Mouse (Mus musculus): ENCODE results near the gene Adra1d.

Adra1d gene

DNA sequence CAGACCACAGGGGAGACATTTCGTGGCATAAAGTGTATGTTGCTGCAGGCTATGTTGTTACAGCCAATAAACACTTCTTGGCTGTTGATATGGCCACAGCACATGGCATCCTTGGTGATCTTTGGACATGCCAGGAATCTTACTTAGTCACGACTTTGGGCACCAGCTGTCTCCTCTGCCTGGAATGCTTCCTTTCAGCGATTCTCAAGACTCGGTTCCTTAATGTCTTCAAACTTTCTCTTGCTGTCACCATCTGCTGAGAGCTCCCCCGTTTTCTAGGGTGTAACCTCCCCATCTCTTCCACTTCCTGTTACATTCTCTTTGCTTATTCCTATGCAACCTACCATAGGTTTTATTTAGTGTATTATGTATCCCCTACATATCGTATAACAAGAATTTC, 22.3 kb downstream of the Adra1d start:
- DNase-seq (ENCODE audit: low spot score in 2 of 2) = no peak

DNA sequence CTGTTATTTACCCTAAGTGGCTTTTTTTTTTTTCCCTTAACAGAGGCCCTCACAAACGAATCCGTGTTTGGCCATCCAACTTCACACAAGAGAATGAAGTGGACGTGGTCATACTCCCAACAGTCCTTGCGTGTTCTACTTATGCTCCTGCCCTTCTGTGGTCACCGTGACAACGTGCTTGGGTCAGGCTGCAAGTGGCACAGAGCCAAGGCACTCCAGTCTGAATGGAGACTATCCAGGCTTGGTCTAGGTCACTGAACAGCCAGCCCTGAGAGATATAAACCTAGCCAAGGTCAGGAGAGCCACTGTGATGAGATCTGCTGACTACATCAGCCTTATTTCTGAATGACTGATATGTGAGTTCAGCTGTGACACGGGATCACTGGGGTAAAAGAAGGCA, 23.7 kb downstream of the Adra1d start:
- no peak for DNase-seq (ENCODE audit: low spot score in 2 of 2)

DNA sequence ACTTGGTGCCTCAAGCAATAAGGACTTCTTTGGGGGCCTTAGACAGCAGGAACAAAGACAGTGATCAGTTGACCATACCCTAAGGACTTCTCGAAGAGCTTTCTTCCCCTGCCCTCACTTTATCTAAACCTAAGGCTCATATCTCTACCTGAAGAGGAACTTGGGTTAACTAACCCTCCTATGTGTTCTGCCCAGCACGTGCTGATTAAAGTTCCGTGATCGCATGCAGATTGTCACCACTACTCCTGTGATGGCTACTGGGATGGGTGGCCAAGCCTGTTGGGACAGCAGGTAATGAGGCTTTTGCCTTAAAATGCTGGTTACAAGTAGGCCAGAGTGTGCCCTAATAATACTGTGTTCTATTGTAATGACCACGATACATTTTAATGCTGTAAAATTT, 26.9 kb downstream of the Adra1d start:
- DNase-seq (ENCODE audit: low spot score in 2 of 2) = no peak

DNA sequence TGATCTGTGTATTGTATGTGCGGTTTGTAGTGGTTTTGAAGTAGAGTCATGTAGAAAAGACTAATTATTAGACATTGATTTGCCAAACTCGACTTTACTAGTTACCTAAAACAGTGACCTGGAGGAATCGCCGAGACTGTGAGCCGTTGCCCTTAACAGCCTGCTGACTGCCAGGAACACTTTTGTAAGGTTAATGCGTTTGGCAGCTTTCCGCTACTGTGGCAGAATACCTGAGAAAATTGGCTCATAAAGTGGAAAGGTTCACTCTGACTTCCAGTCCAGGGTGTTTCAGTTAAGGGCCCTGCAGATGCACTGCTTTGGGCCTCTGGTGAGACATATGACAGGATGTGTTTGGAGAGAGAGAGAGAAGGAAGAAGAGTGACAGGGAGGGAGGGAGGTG, 30.8 kb downstream of the Adra1d start:
- DNase-seq (ENCODE audit: low spot score in 2 of 2) = no peak

DNA sequence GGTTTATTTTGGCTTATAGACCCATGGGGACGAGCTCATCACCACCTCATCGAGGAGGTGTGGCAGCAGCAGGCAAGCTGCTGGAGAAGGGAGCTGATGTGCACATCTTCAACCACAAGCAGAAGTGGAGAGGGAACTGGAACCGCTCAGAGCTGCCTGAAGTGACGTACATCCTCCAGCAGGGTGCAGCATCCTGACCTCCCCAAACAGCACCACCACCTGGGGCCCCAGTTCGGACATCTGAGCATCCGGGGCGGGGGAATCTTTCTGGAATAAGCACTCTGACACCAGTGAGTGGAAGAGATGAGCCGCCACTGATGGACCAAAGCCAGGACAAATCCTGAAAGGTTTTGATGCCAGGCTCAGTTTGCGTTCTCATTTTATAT, 31.5 kb downstream of the Adra1d start:
- DNase-seq (ENCODE audit: low spot score in 2 of 2) = peak; percentile 54 to 59

DNA sequence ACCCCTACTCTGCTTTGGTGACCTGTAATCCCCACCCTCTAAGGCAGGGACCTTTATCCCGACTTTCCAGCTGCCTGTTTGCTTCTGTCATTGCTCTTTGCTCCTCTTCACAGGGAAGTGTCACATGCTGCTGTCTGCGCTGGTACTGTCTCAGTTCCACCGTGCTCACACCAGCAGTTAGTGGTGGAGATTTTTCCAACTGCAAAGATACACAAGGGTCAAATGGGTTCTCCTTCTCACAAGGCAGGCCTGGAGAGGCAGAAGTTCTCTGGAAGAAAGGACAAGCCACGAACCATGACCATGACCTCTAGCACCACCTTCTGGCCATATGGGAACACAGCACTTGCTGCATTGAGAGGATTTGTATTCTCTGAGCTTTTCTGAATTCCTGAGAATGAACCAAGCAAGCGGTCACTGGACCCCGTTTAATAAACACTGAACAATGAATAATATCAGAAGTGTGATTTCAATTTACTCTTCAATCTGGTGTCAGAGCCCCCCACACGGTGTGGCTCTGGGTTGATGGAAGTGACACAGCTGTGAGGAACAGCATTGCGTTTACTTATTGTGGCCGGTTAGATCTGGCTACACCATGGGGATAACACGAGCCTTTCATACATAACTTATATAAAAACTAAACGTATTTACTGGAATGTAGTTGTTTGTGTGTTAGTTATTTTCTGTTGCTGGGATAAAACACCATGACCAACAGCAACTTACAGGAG, 32.0 kb downstream of the Adra1d start:
- peak; percentile 44 to 50 for DNase-seq (ENCODE audit: low spot score in 2 of 2)

DNA sequence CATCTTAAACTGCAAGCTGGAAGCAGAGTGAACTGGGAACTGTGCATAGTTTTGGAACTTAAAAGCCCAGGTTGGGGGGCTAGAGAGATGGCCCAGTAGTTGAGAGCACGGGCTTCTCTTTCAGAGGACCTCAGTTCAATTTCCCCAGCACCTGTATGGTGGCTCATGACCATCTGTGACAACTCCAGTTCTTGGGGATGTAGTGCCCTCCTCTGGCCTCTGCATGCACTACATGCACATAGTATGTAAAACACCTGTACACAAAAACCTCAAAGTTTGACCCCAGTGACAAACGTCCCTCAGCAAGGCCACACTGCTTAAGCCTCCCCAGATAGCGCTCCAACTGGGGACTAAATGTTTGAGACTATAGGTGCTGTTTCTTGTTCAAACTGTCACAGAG, 35.0 kb downstream of the Adra1d start:
- peak; percentile 29 to 46 for DNase-seq (ENCODE audit: low spot score in 2 of 2)

DNA sequence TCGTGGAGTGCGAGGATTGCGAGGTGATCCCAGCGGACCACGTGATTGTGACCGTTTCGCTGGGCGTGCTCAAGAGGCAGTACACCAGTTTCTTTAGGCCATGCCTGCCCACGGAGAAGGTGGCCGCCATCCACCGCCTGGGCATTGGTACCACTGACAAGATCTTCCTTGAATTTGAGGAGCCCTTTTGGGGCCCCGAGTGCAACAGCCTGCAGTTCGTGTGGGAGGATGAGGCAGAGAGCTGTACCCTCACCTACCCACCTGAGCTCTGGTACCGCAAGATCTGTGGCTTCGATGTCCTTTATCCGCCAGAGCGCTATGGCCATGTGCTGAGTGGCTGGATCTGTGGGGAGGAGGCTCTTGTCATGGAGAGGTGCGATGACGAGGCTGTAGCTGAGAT, 41.3 kb downstream of the Adra1d start:
- no peak for DNase-seq (ENCODE audit: low spot score in 2 of 2)

DNA sequence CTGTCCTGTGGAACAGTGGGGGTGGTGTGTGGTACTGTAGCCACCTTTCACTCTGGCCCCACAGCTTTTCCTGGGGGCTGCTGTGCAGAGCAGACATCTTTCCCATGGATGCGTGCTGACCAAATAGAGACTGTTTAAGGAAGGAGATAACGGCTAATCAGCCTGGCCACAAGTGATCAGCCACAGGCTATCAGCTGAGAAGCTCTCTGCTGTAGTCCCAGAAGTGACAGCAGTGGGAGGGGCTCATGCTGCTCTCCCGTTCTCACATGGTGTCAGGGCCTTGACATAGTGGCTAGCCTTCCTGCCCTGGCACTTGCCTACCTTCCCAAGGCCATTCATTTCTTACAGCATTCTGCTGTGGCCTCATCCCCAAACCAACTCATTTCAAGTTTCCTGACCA, 43.3 kb downstream of the Adra1d start:
- DNase-seq (ENCODE audit: low spot score in 2 of 2) = no peak

DNA sequence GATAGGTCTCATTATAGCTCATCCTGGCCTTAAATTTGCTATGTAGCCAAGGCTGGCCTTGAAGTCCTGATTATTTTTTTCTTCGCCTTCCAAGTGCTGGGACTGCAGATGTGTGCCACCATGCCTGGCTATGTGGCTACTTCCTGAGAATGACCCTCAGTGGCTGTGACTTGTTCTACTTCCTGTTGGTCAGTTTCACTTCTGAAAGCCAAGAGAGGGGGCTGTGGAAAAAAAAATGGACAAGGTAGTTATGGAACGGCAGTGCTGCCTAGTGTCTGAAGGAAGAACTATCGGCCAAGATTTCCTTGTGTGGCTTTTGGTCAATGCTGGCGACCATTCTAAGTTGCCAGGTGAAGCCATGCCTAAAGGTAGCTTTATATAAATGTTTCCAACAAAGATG, 44.5 kb downstream of the Adra1d start:
- no peak for DNase-seq (ENCODE audit: low spot score in 2 of 2)

DNA sequence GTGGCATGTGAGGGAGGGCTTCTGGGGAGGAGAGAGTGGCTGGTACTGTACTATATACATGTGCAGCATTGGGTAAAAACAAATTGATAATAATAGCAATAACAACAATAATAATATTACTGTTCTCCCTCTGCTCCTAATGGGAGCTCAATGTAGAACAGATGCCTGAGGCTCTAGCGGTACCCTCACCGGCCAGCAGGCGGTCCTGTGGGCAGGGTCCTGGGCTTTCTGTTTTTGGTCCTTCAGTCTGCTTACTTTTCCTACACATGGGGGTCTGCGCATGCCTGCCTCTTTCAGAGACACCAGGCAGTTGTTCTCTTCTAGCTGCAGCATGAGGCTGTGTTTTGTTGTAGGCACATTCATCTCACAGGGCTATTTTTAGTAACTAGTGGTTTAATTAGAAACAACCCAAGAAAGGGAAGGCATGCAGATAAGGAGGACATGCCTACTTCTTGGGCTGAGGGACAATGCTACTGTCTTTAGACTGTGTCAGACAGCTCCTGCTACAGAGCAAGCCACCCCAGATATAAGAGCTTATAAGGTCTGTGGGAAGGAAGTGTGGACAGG, 47.9 kb downstream of the Adra1d start:
- DNase-seq (ENCODE audit: low spot score in 2 of 2) = no peak

DNA sequence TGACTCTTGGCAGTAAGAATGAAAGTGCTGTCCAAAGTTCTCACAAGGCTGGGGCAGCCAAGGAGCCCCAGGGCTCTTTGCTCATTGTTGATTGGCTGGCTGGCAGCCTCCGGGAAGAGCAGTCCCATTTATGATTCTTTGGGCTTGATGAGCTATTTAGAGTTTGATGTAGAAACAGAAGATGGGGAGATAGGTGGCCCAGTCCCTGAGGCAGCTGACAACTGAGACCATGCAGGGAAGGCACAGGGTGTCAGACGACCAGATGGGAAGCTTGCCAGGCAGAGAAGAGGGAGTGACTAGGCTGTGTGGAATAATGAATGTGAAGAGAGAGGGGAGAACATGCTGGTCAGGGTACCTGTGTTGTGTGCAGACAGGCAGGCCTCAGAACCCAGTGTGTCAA, 48.6 kb downstream of the Adra1d start:
- DNase-seq (ENCODE audit: low spot score in 2 of 2) = no peak

DNA sequence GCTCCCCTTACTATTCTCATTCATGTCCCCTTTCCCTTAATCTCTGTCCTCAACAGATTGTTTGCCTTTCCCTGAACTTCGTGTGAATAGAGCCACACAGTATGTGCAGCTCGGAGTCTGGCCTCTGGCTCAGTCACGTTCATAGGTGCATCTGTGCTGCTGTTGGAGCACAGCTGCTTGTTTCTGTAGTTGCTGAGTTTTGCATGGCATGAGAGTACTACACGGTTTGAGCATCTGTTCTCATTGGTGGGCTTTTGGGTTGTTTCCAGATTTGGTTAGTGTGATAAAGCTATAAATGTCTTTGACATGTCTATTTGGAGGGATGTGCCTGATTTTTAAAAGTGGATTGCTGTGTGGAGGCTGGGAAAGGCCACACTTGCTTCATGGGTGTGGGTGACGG, 51.6 kb downstream of the Adra1d start:
- no peak for DNase-seq (ENCODE audit: low spot score in 2 of 2)

DNA sequence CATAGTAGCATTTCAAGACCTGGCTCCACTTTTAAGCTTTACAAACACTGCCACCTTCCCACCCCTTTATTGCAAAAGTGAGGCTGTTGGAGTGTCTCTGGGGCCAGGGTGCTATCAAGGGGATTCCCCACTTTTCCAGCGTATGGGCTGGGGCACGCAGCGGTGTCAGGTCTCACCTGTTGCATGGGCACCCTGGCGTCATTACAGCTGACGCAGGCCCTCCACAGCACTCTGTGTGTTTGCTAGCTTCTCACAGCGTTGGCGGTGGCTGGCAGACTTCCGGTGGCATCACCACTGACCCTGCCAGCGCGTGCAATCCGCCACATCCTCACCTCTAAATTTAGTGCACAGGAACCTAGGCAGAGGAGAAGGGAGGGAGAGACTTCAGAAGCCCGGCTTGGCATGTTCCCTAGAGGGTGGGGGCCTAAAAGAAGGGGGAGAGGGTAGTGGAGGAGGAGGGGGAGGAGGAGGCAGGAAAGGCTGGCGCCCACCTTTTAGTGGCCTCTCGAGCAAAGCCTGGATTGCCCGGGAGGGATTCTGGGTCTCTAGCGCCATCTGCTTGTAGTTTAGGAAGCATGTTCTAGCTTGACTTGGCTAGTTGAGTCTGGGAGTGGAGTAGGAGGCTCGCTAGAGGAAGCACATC, 52.3 kb downstream of the Adra1d start:
- peak; percentile 93 to 96 for DNase-seq (ENCODE audit: low spot score in 2 of 2)

DNA sequence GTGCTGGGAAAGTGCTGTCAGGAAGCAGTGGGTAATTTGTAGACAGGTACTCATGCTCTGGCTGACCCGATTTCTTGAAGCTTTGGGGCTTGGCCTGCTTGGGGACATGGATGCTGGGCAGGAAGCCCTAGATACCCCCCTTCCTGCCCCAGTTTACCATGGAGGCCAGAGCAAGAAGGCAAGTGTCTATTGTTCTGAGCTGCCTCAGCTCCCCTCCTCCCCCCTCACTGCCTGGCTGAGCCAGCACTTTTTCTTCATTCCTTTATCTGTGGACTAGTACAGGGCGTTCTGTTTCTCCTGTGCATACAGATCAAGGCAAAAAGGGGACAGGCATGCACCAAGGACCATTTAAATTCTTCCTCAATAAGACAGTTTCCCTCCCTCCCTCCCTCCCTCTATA, 53.6 kb downstream of the Adra1d start:
- no peak for DNase-seq (ENCODE audit: low spot score in 2 of 2)

DNA sequence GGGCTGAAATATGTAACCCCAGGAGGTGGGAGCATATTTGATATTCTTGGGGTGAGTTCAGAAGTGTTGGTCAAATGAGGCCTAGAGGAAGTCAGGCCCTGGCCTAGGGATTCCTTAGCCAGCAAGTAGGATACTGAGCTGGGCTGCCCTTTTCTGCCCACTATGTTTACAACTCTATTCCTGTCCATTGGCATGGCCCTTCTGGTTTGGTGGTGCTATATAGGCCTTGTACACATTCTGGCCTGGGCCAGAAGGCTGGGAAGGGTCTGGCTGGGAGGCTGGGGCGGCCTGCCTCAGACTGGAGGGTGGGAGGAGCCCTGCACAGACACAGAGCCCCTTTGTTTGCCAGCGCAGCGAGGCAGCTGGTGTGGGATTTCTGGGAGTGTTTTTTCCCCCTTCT, 55.7 kb downstream of the Adra1d start:
- DNase-seq (ENCODE audit: low spot score in 2 of 2) = no peak

DNA sequence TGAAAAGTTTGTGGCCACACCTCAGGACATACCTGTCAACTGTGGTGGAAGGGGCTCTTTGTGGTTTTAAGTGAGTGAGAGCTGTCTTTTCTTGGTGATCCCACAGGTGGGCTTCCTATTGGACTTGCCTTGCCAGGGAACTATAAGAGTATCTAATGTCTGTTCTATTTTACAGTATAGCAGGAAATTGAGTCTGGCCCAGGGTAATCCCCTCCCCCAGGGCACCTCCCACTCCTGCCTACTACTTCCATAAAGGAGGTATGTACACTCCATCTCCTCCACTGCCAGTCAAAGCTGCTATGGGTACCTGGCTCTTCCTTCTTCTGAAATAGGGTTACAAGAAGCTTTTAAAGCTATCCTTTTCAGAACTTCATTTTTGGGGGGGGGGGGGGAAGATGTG, 56.7 kb downstream of the Adra1d start:
- DNase-seq (ENCODE audit: low spot score in 2 of 2) = no peak

DNA sequence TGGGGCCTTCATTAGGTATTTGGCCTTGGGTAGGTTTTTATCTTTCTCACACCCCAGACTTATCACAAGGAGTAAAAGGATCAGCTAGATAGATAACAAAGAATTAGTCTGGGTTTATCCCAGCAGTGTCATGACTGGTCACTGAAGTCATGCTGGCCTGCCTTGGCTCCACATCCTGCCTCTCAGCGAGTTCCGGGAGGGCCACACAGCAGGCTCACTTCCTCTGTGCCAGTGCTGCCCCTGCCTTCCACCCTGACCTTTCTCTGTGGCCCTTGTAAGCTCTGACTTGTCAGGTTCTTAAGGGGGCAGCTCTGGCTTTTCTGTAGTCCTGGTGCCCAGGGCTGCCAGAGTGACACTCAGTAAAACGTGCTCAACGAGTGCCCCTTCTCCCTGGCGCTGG, 59.5 kb downstream of the Adra1d start:
- DNase-seq (ENCODE audit: low spot score in 2 of 2) = no peak

DNA sequence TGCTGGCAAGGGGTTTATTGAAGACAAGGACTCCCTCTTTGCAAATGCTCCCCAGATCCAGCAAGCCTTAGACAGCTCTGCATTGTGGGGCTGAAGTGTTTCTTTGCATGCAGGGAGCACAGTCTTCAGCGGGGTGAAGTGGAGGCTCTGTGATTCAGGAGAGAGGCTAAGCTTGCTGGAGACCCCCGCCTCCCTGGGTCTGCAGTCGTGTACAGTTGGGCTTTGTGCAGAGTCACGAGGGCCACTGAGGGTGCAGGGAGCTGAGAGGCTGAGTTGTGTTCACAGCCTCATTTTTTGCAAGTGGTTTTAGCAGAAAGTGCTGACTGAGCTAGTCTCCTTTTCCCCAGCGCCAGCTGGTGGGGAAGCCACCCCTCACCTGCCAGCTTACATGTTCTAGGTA, 60.2 kb downstream of the Adra1d start:
- no peak for DNase-seq (ENCODE audit: low spot score in 2 of 2)

DNA sequence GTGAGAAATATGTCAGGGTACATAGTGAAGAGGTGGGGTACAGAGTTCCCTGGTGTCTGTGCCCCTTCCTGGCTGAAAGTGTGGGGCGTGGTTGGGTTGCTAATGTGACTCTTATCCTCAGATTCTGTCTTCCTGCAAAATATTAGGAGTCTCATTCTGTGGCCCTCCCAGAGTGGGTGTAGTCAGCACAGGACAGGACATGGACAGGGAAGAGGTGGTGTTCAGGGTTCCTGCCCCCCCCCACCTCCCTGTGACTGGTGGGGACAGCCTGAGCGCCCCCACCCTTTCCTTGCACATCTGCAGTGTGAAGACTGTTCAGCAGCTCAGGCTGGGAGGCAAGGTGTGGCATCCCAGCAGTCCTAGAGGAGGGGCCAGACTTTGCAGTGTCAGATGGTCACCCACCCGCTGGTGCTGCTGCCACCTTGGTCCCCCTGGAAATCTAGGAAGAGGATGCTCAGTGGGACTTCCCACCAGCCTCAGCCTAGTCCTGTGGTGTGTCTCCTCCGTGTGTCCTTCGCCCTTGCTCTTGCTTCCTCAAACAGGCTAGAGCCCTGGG, 62.7 kb downstream of the Adra1d start:
- DNase-seq (ENCODE audit: low spot score in 2 of 2) = no peak

DNA sequence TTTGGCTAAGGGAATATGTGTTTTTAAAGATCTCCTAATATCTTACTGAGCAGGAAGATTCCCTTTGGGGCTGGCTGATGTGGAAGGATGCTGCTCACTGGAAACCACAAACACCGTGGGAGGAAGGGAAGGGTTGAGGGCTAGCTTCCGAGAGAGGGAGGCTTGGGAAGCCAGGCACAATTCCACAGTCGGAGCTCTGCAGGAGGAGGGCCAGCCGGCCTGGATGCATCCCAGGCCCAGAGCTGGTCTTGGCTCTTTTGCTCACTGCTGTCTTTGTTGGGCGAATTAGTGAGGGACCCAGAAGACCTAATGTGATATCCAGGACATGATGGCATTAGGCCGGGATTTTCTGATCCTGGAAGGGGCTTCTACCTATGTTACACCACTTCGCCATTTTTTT, 63.9 kb downstream of the Adra1d start:
- DNase-seq (ENCODE audit: low spot score in 2 of 2) = no peak

DNA sequence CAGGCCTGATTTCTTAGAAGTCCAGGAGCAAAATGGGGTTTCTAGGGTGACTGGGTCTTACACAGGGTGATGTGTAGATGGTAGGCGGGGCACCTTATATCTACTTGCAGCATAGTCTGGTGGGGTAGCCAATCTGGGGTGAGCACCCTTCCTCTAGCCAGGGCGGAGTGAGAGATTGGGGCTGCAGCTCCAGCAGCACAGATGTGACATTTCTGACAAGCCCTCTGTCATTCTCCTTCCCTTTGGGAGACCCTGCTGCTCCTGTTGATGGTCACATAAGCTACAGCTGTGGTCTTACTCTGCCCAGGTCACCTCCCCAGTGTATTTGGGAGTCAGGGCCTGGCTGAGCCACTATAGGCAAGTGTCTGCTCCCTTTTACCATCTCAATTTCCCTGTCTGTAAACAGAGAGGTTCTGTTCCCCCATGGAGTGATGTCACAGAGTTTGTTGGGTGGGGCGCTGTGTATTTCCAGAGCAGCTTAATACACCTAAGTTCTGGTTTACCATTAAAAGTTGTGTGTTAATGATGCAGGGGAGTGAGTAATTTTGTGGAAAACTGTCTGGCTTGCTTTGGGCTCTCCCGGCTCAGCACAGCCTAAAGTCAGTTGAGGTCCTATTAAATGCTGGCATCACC, 64.7 kb downstream of the Adra1d start:
- DNase-seq (ENCODE audit: low spot score in 2 of 2) = no peak

All from natural killer cell, adult 2 months (primary cell).